Mouse (Mus musculus) MEL-GATA-1-ER (cell line): ENCODE measurements around the gene Dync1li1.

Experiments used
- DNase-seq: peaks from one replicate; pipeline ENCODE4 v3.0.0-alpha.2; 2012; ENCODE audit warnings: low read depth; ENCODE audit errors: extremely low read depth

The Dync1li1 gene

GRCm38 (mm10) chr9:114688252-114688952, at the start of gene Dync1li1:
Gene Dync1li1, plus strand, starts transcription at chr9:114688790.
- DNase-seq: peak; percentile 79

- peak; percentile 16 for DNase-seq
These were observed 49.3 kb upstream of the Dync1li1 start for GRCm38 (mm10) chr9:114639186-114639748.

DNA sequence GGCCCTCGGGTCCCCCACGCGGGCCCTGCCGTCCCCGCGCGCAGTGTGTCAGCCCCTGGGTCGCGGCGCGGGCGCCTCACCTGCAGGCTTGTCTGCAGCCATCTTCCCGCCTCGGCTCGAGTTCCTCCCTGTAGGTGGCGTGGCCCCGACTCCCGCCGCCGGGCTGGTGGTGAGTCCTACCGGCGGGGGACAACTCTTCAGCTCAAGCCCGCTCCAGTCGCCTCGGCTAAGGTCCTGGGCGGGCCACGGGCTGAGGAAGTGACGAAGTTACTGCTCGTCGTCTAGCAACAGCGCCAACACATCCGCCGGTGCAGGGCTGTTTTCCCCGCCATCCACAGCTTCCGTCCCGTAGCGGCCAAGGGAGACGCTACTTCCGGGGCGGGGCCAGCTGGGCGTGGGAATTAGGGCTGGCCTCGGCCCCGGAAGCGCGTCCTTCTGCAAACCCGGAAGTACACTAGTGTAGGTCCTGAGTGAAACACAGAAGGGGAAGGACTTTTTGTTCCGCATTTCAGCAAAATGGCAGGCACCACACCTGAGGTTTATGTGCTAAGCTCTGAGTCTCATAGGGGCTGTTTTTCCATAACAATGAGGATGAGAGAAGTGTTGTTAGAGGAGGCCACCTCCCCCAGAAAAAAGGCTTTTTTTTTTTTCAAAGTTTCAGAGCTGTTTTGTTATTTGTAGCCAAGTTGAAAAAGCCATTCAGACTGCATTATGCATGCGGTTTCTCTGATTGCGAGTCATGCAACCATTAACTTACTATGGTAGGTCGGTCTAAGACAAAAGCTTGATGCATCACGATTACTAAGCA, 48.5 kb upstream of the Dync1li1 start, which contains the start of gene Cnot10:
TSS of gene Cnot10 (minus strand) at position 346 of the 808 bp plus-strand sequence.
- peak; percentile 94 for DNase-seq

DNA sequence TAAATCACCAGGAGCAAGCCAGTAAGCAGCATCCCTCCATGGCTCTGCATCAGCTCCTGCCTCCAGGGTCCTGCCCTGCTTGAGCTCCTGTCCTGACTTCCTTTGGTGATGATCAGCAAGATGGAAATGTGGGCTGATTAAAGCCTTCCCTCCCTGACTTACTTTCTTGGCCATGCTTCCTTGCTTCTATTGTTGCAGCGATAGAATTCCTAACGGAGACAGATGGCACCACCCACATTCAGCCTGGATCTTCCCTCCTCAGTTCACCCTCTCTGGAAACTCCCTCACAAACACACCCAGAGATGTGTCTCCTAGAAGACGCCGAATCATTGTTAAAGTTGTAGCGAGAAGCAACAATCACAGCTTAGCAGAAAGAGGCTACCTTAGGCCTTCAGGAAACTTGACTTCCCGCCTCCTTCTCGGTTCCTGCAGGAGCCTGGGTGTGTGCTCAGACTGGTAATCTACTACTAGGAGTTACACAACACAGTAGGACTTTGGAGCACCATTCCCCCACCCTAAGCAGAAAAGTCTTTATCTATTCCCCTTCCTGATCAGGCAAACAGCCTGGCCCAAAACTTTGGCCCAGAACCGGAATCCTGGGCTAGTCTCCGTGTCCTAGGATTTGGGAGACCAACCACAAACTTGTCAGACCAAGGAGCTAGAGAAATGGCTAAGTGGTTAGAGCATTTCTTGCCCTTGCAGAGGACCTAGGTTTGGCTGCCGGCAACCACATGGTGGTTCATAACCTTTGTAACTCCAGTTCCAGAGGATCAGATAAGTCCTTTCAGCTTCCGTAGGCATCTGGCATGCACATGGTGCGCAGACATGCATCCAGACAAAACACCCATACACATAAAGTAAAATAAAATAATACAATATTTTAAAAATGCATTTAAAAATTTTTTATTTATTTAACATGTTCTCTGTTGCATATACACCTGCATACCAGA, 41.8 kb upstream of the Dync1li1 start:
- DNase-seq: no peak

DNA sequence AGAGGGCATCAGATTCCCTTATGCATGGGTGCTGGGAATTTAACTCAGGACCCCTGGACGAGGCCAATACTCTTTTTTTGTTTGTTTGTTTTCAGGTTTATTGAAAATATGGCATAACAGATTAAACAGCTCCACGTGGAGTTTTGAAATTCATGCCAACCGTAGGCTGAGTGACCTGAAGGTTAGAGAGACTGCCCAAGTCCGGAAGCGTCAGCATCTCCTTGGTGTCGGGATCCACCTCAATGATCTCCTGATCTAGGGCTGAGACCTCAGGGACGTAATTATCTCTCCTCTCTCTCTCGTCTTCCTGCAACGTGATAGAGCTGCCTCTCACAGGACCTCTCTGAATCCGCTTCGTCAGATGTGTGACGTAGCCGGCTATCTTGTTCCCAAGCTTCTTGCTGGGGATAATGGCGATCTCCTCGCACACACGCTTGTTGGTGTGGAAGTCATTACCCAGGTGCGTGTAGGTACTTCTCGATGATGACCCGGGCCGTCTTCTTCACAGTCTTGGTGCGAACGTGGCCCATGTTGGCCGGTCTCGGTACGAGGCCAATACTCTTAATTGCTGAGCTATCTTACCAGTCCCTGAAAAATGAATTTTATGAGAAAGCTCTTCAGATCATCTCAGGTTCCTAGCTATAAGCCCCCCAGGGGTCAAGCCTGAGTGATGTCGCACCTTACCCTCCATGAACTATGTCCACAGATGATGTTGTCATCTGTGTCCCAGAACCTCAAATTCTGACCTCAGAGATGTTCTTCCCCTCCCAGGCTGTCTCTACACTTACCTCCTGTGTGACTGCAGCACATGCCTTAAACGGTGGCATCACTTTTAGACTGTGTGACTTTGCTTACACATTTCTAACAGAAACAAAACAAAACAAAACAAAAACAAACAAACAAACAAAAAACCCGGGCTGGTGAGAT, 40.8 kb upstream of the Dync1li1 start:
- DNase-seq: no peak

DNA sequence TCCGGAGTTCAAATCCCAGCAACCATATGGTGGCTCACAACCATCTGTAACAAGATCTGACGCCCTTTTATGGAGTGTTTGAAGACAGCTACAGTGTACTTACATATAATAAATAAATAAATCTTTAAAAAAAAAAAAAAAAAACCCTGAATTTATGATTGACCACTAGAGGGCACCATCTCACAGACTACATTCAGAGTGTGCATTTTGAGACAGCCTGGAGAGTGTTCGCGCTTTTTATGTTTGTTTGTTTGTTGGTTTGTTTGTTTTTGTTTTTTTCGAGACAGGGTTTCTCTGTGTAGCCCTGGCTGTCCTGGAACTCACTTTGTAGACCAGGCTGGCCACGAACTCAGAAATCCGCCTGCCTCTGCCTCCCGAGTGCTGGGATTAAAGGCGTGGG, 40.1 kb upstream of the Dync1li1 start:
- DNase-seq: peak; percentile 27

DNA sequence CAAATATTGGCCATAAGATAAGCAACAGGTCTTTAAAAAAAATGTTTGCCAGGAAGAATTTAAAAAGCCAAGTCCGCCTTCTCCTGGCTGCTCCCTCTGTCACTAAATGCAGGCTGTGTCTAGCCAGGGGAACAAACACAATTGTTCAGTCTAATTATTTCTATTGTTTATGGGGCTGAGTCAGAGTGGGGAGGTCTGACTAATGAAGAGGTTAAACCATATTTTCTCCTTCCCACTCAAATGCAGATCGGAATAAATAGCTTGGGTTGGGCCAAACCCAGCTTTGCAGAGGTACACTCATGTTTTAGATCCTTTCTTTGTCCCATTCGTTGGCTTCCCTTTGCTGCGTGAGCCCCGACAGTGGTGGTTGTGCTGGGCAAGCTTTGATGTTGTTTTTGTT, 39.2 kb upstream of the Dync1li1 start:
- DNase-seq: no peak

GRCm38 (mm10) chr9:114650938-114651634, 37.5 kb upstream of the Dync1li1 start:
- DNase-seq: no peak

GRCm38 (mm10) chr9:114655356-114655755, 33.2 kb upstream of the Dync1li1 start:
- DNase-seq: no peak

DNA sequence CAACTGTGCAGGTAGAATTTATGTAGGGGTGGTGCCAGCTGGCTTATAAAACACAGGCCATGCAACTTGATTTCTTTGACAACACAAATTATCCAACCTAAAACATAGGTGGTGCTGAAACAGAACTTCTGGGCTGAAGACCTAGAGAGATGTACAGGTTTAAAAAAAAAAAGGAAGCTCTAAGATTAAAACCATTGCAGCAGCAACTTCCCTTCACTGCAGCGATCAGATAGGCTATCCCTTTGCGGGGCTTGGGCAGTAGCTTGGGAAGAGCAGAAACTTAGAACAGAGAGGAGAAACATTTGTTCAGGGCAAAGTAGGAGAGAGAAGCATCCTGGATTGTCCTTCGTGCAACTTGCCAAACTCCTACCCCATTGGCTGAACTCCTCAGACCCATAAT, 31.9 kb upstream of the Dync1li1 start:
- peak; percentile 35 for DNase-seq

DNA sequence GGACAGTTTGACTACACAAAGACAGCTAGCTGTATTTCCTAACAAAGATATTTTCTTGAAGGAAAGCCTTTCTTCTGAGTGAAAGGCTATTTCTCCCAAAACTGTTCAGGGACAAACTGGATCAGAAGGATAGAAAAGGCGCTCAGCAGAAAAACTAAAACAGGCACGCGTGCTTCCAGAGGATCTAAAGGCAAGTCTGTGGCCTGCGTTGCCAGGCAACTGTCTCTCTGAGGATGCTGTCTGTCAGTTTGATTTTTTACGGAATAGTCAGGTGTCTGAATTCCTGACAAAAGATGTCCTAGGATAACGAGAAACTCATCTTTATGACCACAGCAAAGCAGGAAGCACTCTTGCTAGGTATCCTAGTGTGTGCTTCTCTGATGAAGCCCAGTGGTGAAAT, 28.1 kb upstream of the Dync1li1 start:
- no peak for DNase-seq

DNA sequence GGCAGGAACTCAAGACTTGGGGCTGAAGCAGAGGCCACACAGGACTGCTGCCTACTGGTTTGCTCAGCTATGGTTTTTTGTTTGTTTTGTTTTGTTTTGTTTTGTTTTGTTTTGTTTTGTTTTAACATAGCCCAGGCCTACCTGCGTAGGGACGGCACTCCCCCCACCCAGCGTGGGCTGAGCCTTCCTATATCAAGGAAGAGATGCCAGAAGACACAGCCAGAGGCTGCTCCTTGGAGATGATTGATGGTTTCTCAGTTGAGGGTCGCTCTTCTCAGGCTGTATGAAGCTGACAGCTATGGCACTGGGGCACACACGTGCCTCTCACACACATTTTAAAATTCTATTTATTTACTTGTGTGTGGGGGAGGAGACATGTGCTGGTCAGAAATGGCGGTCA, 27.6 kb upstream of the Dync1li1 start:
- DNase-seq: no peak

- DNase-seq: no peak
These were observed 26.6 kb upstream of the Dync1li1 start for GRCm38 (mm10) chr9:114661991-114662390.

GRCm38 (mm10) chr9:114663782-114664181, 24.8 kb upstream of the Dync1li1 start:
- DNase-seq: no peak

- no peak for DNase-seq
These were observed 21.7 kb upstream of the Dync1li1 start for GRCm38 (mm10) chr9:114666858-114667257.

- DNase-seq: no peak
These were observed 20.5 kb upstream of the Dync1li1 start for GRCm38 (mm10) chr9:114668047-114668446.

GRCm38 (mm10) chr9:114669011-114669410, 19.6 kb upstream of the Dync1li1 start:
- no peak for DNase-seq

GRCm38 (mm10) chr9:114671946-114672345, 16.6 kb upstream of the Dync1li1 start:
- no peak for DNase-seq
